Mouse (Mus musculus) 3T3-L1 (cell line): Measurements from ENCODE around the gene Frmd8.
"Not testable (repeated sequence)": the region's sequence is repeated elsewhere in the genome, so short reads cannot be mapped to it uniquely, and the experiment has no call there.

Experiments used
- DNase-seq: peaks from one replicate; pipeline ENCODE4 v3.0.0-alpha.2; 2015; ENCODE audit warnings: low read depth, low spot score

Gene Frmd8

DNA sequence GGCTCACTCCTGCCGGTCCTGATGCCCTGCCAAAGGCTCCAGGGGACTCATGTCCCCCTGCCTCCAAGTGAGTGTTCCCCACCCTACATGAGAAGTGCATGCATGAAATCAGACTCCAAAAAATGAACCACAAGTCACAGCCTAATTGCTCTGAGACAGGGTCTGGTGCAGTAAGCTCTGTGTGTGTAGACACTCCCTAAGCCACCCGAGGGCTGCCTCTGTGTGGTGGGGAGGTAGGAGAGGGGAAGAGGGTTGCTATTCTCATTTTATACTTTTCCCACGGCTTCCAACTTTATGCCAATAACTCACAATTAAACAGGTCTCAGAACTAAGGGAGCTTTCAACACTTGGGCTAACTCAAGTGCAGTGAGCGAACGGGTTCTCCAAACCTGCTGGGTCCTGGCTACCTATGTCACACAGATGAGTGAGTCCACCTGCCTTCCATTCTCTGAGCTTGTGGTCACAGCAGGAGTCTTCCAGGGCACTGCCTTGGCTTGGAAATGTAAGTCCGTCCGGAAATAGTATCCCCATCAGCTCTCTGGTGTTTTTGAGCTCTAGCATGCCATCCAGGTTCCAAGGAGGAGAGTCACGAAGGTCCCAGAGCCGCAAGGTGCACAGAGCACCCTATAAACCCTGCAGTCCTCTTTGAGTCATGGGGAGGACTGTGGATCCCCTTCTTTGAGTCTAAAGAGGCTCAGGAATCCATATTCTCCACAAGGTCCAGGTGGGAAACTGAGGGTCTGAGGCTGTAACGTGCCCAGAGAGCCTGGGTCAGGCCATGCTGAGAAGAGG, 50.1 kb downstream of the Frmd8 start:
- no peak for DNase-seq

DNA sequence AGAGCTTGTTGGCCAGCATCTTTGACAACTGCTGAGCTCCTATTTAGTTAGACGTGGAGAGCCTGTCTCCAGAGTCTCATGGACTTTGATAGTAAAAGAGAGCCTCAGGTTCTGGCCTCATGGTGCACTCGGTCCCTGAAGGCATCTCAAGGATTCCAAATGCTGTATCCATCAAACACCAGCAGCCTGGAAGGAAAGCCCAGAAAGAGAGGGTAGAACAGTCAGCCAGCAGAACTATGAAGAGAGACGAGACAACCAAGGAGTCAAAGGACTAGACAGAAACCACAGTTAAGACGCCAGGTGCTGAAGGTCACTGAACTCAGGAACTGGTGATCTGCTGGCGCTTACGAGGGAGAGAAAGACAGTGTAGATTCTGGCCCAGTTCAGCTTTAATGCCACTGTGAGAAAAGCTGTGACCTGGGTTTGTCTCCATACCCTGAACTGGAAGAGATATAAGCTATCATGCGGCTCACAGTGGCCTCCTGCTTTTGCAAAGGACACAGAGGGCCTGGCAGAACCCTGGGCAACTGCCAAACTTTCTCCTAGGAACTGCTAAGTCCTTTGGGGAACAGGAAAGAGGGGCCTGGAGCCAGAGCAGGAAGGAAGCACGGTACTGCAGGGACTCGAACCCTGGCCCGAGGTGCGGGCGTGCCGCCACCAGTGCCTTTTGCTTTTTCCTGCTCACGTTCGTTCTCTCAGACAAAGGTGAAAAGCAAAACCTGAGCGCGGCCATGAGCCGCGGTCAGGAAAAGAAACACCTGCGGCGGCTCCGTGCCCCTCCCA, 50.8 kb downstream of the Frmd8 start:
- DNase-seq = peak; percentile 55

GRCm38 (mm10) chr19:5823266-5823839, 51.7 kb downstream of the Frmd8 start:
- DNase-seq = peak; percentile 65

DNA sequence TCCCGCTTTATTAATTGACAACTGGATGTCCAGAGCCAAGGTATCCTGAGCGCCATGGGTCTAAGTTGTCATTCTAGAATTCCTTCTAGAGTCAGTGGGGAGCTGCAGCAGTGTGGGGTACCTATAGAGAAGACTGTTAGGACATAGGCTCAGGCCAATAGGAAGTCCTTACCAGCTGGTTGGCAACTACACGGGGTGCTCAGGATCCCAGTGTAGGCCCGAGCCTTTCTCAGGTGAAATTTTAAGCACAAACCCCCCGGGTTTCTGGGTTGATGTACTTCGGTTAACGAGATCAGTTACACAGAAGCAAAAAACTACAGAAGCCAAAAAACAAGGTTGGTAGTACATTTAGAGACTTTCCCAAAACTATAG, 52.3 kb downstream of the Frmd8 start:
- DNase-seq = no peak

DNA sequence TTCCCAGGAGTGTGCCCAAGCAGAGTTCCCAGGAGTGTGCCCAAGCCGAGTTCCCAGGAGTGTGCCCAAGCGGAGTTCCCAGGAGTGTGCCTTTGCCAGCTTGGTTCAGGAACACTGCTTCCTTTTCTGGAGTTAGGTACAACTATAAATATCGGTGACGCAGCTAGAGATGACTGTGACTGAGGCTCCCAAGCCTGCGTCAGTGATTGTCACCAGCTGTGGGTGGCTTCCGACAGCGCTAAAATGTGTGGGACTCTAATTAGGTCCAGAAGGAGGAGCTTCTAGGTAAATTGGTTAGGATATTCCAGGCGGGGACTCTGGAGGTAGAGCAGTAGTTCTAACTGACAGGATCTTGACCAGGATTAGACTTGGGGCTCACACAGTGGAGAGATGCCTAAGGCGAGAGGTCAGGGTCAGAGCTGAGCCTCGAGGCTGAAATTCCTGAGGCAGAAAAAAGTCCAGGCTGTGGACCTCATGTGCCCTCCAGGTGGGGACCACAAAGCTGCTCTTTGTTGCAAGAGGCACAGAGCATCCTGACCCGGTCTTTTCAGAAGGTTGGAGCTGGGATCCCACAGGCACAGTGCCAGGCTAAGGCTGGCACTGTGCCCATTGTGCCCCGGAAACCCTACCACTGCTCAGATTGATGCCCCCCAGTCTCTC, 52.8 kb downstream of the Frmd8 start:
- peak; percentile 60 for DNase-seq

DNA sequence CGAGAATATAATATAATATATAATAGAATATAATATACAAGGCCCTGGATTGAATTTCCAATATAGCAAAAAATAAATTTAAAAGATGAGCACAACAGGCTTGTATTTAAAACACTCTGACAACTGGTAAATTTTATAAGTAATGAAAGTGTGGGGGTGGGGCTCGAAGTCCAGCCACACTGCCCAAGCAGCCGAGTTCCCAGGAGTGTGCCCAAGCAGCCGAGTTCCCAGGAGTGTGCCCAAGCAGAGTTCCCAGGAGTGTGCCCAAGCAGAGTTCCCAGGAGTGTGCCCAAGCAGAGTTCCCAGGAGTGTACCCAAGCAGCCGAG, 53.3 kb downstream of the Frmd8 start:
- no peak for DNase-seq

GRCm38 (mm10) chr19:5819549-5819948, 55.5 kb downstream of the Frmd8 start:
- peak; percentile 48 for DNase-seq

DNA sequence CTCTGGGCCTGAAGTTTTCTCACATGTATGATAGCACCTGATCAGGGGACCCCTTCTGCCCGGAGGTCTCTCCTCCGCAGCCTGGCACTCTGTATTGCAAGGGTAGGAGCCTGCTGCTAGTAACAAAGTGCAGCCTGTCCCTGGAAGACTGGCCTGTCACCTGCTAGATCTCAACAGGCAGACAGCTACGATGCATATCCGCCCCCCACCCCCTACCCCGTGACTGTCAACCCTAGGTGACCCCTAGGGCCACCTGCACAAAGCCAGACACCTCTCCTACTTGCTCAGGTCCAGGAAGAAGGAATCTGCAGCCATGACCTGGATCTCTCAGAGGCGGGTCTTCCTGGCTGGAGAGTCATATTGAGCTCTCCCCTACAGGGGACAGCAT, 56.5 kb downstream of the Frmd8 start:
- no peak for DNase-seq

DNA sequence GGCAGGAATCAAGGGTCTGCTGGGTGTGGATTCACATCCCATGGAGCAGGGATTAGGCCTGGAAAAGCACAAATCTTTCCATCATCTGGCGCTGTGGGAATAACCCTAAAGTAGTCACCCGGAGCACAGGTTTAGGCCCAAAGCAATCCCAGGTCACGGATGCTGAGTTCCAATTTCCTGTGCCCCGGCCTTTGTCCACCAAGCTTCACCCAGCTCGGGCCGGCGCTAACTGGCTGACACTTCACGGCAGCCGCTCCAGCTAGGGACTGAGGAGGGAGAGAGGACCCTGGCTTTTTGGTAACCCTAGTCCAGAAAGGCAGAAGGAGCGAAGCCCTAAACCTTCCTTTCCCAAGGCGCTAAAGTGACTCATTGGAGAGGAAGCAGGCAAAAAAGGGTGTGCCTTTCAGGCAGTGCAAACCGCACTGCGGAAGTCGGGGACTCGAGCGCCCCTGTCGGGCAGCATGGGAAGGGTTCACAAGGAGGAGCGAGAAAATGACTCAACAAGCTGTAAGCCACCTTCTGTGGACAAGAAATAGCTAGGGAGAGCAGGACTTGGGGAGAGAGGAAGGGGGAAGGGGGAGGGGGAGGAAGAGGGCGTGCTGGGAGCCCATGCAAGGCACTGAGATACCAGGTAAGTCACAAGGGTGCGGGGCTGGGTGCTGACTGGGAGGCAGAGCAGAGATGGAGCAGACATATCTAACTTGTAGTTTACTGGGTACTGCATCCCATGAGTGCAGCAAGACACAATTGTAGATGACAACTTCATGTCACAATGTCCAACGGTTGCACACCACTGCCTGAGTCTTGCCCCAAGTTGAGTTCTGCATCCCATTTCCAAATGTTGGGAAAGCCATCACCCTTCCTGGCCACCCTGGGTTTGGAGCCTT, 57.1 kb downstream of the Frmd8 start:
- DNase-seq = peak; percentile 98

- peak; percentile 91 for DNase-seq
Observed at GRCm38 (mm10) chr19:5815928-5816327, 59.1 kb downstream of the Frmd8 start.

- DNase-seq = peak; percentile 94
Observed at GRCm38 (mm10) chr19:5815010-5815409, 60.1 kb downstream of the Frmd8 start.

- not testable (repeated sequence) for DNase-seq
Observed at GRCm38 (mm10) chr19:5814048-5814447, 61.0 kb downstream of the Frmd8 start.

DNA sequence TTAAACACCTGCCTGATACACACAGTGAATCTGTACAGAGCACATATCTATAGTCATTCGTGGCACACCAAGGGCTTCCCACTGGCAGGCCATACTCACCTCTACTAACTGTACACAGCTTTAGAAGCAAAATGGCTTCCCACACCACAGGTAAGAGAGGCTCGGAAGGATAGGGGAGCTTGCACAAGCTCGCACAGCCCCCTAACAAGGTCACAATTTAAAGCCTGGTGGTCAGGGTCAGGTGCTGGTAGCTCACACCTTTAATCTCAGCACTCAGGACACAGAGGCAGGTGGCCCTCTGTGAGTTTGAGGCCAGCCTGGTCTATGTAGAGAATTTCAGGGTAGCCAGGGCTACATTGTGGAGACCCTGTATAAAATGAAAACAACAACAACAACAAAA, 61.5 kb downstream of the Frmd8 start:
- no peak for DNase-seq

DNA sequence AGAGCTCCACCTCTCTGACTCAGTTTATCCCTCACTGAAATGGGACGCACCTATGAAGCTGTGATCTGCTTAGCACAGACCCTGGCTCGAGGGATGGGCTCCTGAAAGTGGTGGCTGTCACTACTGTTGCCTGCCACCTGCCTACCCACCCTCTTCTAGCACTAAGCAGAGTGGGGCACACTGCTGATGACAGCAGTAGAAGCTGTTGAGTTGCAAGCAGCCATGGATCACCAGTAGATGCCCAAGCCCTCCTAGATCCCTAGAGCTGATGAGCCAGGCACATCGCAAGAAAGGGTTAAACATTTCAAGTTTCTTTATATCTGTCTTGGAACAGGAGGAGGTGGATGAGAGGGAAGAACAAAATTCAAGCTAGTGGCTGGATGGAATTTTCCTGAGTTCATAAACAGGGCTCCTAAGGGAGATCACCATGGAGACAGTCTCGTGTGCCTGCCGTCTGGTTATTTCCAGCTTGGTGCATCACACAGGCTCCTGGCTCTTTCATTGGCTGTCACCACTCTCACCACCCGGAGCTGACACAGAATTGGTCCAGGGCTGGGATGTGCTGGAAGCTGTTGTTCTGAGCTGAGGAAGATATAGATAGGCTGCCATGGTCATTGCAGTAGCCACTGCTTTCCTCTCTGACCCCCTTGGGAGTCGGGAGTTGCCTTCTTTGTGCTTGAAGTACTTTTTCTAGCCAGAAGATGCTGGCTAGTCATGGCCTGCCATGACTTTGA, 63.1 kb downstream of the Frmd8 start:
- peak; percentile 99 for DNase-seq

GRCm38 (mm10) chr19:5810840-5811563, 64.1 kb downstream of the Frmd8 start:
- peak; percentile 53 for DNase-seq

DNA sequence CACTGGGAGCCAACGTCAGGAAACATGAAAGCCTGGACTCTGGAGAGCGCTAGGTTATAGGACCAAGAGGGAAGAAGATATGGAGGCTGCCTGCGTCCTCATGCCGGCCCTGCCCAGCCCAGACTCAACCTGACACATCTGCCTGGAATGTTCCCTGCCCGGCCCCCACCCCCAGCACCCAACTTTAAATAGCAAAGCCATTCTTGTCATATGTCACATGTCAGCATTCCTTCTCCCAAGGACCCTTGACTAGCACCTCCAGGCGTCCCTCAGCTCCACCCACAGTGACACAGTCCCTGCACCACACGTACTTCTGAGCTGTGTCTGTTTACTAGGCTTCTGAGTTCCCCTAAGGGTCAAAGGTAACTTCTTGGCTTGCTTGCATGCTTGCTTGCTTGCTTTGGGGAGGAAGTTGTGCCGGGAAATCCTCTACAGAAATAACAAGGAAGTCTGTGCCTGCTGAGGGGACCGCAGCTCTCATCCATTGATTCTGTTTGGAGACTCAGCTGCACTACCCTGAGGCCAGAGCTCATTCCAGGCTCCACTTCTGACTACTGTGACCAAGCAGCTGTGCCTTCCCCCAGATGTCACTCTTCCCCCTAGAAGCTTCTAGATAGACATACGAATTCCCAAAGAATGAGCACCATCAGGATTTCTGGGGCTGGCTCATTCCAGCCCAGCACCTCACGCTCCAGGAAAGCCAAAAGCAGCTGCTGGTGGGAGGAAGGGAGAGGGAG, 64.8 kb downstream of the Frmd8 start:
- peak; percentile 89 for DNase-seq

- DNase-seq = peak; percentile 76
Observed at GRCm38 (mm10) chr19:5809712-5810089, 65.4 kb downstream of the Frmd8 start.

DNA sequence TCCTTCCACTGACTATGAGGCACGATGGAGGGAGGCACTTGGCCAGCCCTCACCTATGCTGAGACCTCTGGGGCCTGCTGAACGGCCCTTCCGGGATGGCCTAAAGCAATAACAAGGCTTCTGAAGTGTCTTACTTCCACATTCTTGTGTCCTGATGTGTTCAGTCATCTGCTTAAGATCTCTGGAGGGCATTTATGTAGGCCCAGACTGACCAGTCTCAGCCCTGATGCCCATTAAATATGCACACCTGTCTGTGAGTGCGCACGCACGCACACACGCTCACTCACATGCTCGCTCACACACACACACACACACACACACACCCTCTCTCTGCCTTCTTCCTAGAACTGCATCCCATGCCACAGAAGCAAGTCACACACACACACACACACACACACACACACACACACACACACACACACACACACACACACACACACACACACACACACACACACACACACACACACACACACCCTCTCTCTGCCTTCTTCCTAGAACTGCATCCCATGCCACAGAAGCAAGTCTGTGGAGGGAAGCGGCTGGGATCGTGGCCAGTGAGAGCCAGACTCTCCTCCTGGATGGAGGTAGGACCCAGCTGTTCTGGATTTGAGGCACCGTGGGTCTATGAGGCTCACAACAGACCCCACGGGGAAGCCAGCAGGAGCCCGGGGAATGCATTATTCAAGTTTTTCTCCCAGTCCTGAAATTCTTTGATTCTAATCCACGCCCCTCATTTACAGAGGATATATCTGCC, 65.9 kb downstream of the Frmd8 start:
- DNase-seq = peak; percentile 74
